Mouse (Mus musculus): ENCODE results near the gene Ccdc9.
"Not testable (repeated sequence)": the region's sequence is repeated elsewhere in the genome, so short reads cannot be mapped to it uniquely, and the experiment has no call there.

Gene Ccdc9

GRCm38 (mm10) chr7:16271139-16271538 lies 15.5 kb downstream of the Ccdc9 start:
- DNase-seq (ENCODE audit: low read depth) = no peak

GRCm38 (mm10) chr7:16266593-16266992 lies 20.0 kb downstream of the Ccdc9 start:
- not testable (repeated sequence) for DNase-seq (ENCODE audit: low read depth)

GRCm38 (mm10) chr7:16265856-16266255 lies 20.7 kb downstream of the Ccdc9 start:
- DNase-seq (ENCODE audit: low read depth) = no peak

- DNase-seq (ENCODE audit: low read depth) = no peak
These were observed 22.8 kb downstream of the Ccdc9 start for GRCm38 (mm10) chr7:16263843-16264242.

- DNase-seq (ENCODE audit: low read depth) = peak; percentile 83
These were observed 23.4 kb downstream of the Ccdc9 start for GRCm38 (mm10) chr7:16263015-16263787.

- DNase-seq (ENCODE audit: low read depth) = no peak
These were observed 25.5 kb downstream of the Ccdc9 start for GRCm38 (mm10) chr7:16261097-16261496.

GRCm38 (mm10) chr7:16259110-16259590 lies 27.4 kb downstream of the Ccdc9 start, which contains the start of gene C5ar1:
Gene C5ar1 (minus strand): TSS chr7:16259540.
- DNase-seq (ENCODE audit: low read depth) = no peak

GRCm38 (mm10) chr7:16257830-16258229 lies 28.8 kb downstream of the Ccdc9 start:
- no peak for DNase-seq (ENCODE audit: low read depth)

- DNase-seq (ENCODE audit: low read depth) = not testable (repeated sequence)
These were observed 30.6 kb downstream of the Ccdc9 start for GRCm38 (mm10) chr7:16255963-16256362.

GRCm38 (mm10) chr7:16254195-16254594 lies 32.4 kb downstream of the Ccdc9 start:
- DNase-seq (ENCODE audit: low read depth) = no peak

- no peak for DNase-seq (ENCODE audit: low read depth)
These were observed 35.9 kb downstream of the Ccdc9 start for GRCm38 (mm10) chr7:16250687-16251086.

- no peak for DNase-seq (ENCODE audit: low read depth)
These were observed 40.6 kb downstream of the Ccdc9 start for GRCm38 (mm10) chr7:16245958-16246357.

GRCm38 (mm10) chr7:16244067-16244466 lies 42.5 kb downstream of the Ccdc9 start, which contains the start of gene C5ar2:
Gene C5ar2 (minus strand): TSS chr7:16244154.
- no peak for DNase-seq (ENCODE audit: low read depth)

GRCm38 (mm10) chr7:16242198-16242597 lies 44.4 kb downstream of the Ccdc9 start:
- no peak for DNase-seq (ENCODE audit: low read depth)

- DNase-seq (ENCODE audit: low read depth) = no peak
These were observed 44.8 kb downstream of the Ccdc9 start for GRCm38 (mm10) chr7:16241787-16242186.

- peak; percentile 42 for DNase-seq (ENCODE audit: low read depth)
These were observed 45.7 kb downstream of the Ccdc9 start for GRCm38 (mm10) chr7:16240978-16241303.

- DNase-seq (ENCODE audit: low read depth) = peak; percentile 56
These were observed 46.2 kb downstream of the Ccdc9 start for GRCm38 (mm10) chr7:16240281-16240977.

GRCm38 (mm10) chr7:16239554-16239997 lies 47.0 kb downstream of the Ccdc9 start:
- no peak for DNase-seq (ENCODE audit: low read depth)

- no peak for DNase-seq (ENCODE audit: low read depth)
These were observed 56.7 kb downstream of the Ccdc9 start for GRCm38 (mm10) chr7:16229869-16230268.
